Mouse (Mus musculus): ENCODE measurements around the gene Uhrf1bp1l.
A peak's percentile ranks its signal among the peaks of the same experiment; 100 is the strongest.

Gene Uhrf1bp1l

GRCm38 (mm10) chr10:89745666-89746020 is 852 bp downstream of the Uhrf1bp1l start:
- no peak for DNase-seq (ENCODE audit: low spot score in 2 of 2)

GRCm38 (mm10) chr10:89746581-89746980 is 1.8 kb downstream of the Uhrf1bp1l start:
- no peak for DNase-seq (ENCODE audit: low spot score in 2 of 2)

GRCm38 (mm10) chr10:89747221-89747905 is 2.6 kb downstream of the Uhrf1bp1l start:
- peak in 1 of 2 experiments; percentile 43 for DNase-seq (ENCODE audit: low spot score in 2 of 2)

GRCm38 (mm10) chr10:89747911-89748310 is 3.1 kb downstream of the Uhrf1bp1l start:
- no peak for DNase-seq (ENCODE audit: low spot score in 2 of 2)

- peak in 1 of 2 experiments; percentile 12 for DNase-seq (ENCODE audit: low spot score in 2 of 2)
Observed at GRCm38 (mm10) chr10:89748619-89749018, 3.8 kb downstream of the Uhrf1bp1l start.

GRCm38 (mm10) chr10:89751069-89751468 is 6.3 kb downstream of the Uhrf1bp1l start:
- no peak for DNase-seq (ENCODE audit: low spot score in 2 of 2)

GRCm38 (mm10) chr10:89755231-89755630 is 10.4 kb downstream of the Uhrf1bp1l start:
- no peak for DNase-seq (ENCODE audit: low spot score in 2 of 2)

GRCm38 (mm10) chr10:89760772-89761171 is 16.0 kb downstream of the Uhrf1bp1l start:
- no peak for DNase-seq (ENCODE audit: low spot score in 2 of 2)

- no peak for DNase-seq (ENCODE audit: low spot score in 2 of 2)
Observed at GRCm38 (mm10) chr10:89764457-89765121, 19.8 kb downstream of the Uhrf1bp1l start.

GRCm38 (mm10) chr10:89765790-89766714 is 21.3 kb downstream of the Uhrf1bp1l start:
- no peak for DNase-seq (ENCODE audit: low spot score in 2 of 2)

- no peak for DNase-seq (ENCODE audit: low spot score in 2 of 2)
Observed at GRCm38 (mm10) chr10:89768352-89769020, 23.7 kb downstream of the Uhrf1bp1l start.

GRCm38 (mm10) chr10:89769096-89769495 is 24.3 kb downstream of the Uhrf1bp1l start:
- DNase-seq (ENCODE audit: low spot score in 2 of 2), result no peak

- DNase-seq (ENCODE audit: low spot score in 2 of 2), result no peak
Observed at GRCm38 (mm10) chr10:89771894-89772293, 27.1 kb downstream of the Uhrf1bp1l start.

- DNase-seq (ENCODE audit: low spot score in 2 of 2), result no peak
Observed at GRCm38 (mm10) chr10:89776029-89776428, 31.2 kb downstream of the Uhrf1bp1l start.

- DNase-seq (ENCODE audit: low spot score in 2 of 2), result no peak
Observed at GRCm38 (mm10) chr10:89791870-89792269, 47.1 kb downstream of the Uhrf1bp1l start.

- DNase-seq (ENCODE audit: low spot score in 2 of 2), result no peak
Observed at GRCm38 (mm10) chr10:89794121-89794520, 49.3 kb downstream of the Uhrf1bp1l start.

GRCm38 (mm10) chr10:89819146-89819545 is 74.4 kb downstream of the Uhrf1bp1l start:
- DNase-seq (ENCODE audit: low spot score in 2 of 2), result no peak

- no peak for DNase-seq (ENCODE audit: low spot score in 2 of 2)
Observed at GRCm38 (mm10) chr10:89823906-89824305, 79.1 kb downstream of the Uhrf1bp1l start.

GRCm38 (mm10) chr10:89826896-89827295 is 82.1 kb downstream of the Uhrf1bp1l start:
- DNase-seq (ENCODE audit: low spot score in 2 of 2), result no peak

- DNase-seq (ENCODE audit: low spot score in 2 of 2), result no peak
Observed at GRCm38 (mm10) chr10:89832334-89832733, 87.5 kb downstream of the Uhrf1bp1l start.

- DNase-seq (ENCODE audit: low spot score in 2 of 2), result no peak
Observed at GRCm38 (mm10) chr10:89833166-89833565, 88.4 kb downstream of the Uhrf1bp1l start.

GRCm38 (mm10) chr10:89837476-89837875 is 92.7 kb downstream of the Uhrf1bp1l start:
- DNase-seq (ENCODE audit: low spot score in 2 of 2), result no peak

Data from spleen, postnatal 36 days (tissue).